Mouse (Mus musculus) neural tube, embryonic 15.5 days (tissue): ENCODE results near the gene 9130213A22Rik. TPM values are rescaled to one million over a fixed set of nuclear protein-coding genes. Genes with fewer than 3 reads are reported as not detected.

ENCODE experiments used
- ATAC-seq: fragments of 200-750 bp; cut with Nextera tagmentation; 2 replicates; pipeline ENCODE4 v1.8.0; 2017; ENCODE audit warnings: mild to moderate bottlenecking, moderate TSS enrichment, moderate library complexity; ENCODE audit not compliant: low FRiP score
- H3K27ac ChIP-seq: fragments of 300-500 bp; sonication (generic); replicated peaks from 2 replicates; pipeline ENCODE4 v1.5.1; 2015; ENCODE audit warnings: mild to moderate bottlenecking, inconsistent platforms
- H3K27me3 ChIP-seq: fragments of 300-500 bp; sonication (generic); replicated peaks from 2 replicates; pipeline ENCODE4 v1.6.1; 2015; ENCODE audit warnings: inconsistent platforms
- H3K36me3 ChIP-seq: fragments of 300-500 bp; sonication (generic); 2 replicates; pipeline ENCODE4 v1.6.1; 2015; ENCODE audit warnings: inconsistent platforms
- H3K4me1 ChIP-seq: fragments of 300-500 bp; sonication (generic); 2 replicates; pipeline ENCODE4 v1.6.1; 2015; ENCODE audit warnings: inconsistent platforms
- H3K4me2 ChIP-seq: fragments of 300-500 bp; sonication (generic); 2 replicates; pipeline ENCODE4 v1.6.1; 2015; ENCODE audit warnings: inconsistent platforms, mild to moderate bottlenecking, moderate library complexity
- H3K4me3 ChIP-seq: fragments of 300-500 bp; sonication (generic); replicated peaks from 2 replicates; pipeline ENCODE4 v1.5.1; 2015; ENCODE audit warnings: mild to moderate bottlenecking, inconsistent platforms
- H3K9ac ChIP-seq: fragments of 300-500 bp; sonication (generic); replicated peaks from 2 replicates; pipeline ENCODE4 v1.6.1; 2015; ENCODE audit warnings: mild to moderate bottlenecking, inconsistent platforms
- H3K9me3 ChIP-seq: fragments of 300-500 bp; sonication (generic); replicated peaks from 2 replicates; pipeline ENCODE4 v1.6.1; 2016; ENCODE audit warnings: inconsistent platforms
- WGBS: fragments of 180-500 bp; shearing (Covaris S2); methylation state at CpG from one replicate; pipeline ENCODE4 v1.1.7; 2015; ENCODE audit warnings: mixed read lengths; 5-methylcytosine and 5-hydroxymethylcytosine counted together
- polyA plus RNA-seq: library from polyadenylated mRNA; unstranded; fragments of >200 nt; fragmentation: Nextera tagmentation; extraction: Ambion mirVana; gene quantifications from 2 replicates; pipeline ENCODE4 v1.2.1, GENCODE M21; 2015

The 9130213A22Rik gene
- polyA plus RNA-seq, 1 experiment from 2014 or later, result 0.63 TPM

DNA sequence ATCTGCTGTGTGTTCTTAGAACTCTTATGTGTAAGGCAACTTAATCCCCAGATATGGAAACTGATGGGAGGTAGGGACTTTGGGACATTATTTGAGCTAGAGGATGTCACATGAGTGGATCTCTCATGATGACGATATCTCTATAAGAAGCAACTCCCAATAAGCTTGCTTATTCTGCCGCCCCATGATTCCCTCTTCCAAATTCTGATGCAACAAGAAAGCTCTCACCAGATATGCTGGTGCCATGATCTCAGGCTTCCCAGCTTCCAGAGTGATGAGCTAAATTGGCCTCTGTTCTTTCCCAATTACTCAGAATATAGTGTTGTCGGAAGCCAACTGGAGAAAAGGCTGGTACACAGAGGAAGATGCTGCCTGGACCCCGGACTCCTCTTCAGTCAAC, 10.5 kb downstream of the 9130213A22Rik start:
- H3K4me3 ChIP-seq, result peak overlapping the region; percentile 4; the same call in 1 of the 2 replicates

GRCm38 (mm10) chr11:69111051-69111810, 11.2 kb downstream of the 9130213A22Rik start:
- Histone ChIP-seq H3K27me3 (peaks cover 12% of the 10 kb centered on the region), H3K9ac (peak overlapping the region; percentile 31; the same call in 1 of the 2 replicates), H3K9me3 (no peaks in the 10 kb centered on the region), H3K27ac (peak overlapping the region; percentile 60; the same call in 1 of the 2 replicates), H3K36me3 (peaks cover 31% of the 10 kb centered on the region), H3K4me3 (peak overlapping the region; percentile 41), H3K4me1 (peaks cover 10% of the 10 kb centered on the region), H3K4me2 (peak overlapping the region; percentile 56)
- ATAC-seq, result no peak; the same call in 1 of the 2 replicates
- WGBS, result 7% methylated on average over 21 of the region's 21 CpGs

More for the DNA sequence above, 10.5 kb downstream of the 9130213A22Rik start:
- H3K27me3 ChIP-seq, result peaks cover 12% of the 10 kb centered on the region
- no peaks in the 10 kb centered on the region for H3K9me3 ChIP-seq
- 58% methylated on average over 4 of the region's 4 CpGs for WGBS
- peak overlapping the region; percentile 56 for H3K4me2 ChIP-seq
- peaks cover 27% of the 10 kb centered on the region for H3K36me3 ChIP-seq
- no peak for ATAC-seq
- H3K9ac ChIP-seq, result 0 out of 2 replicates have a peak overlapping the region, but pooled peaks have one; percentile 34
- no peak overlapping the region for H3K27ac ChIP-seq
- peaks cover 14% of the 10 kb centered on the region for H3K4me1 ChIP-seq

- peaks cover 10% of the 10 kb centered on the region for H3K4me1 ChIP-seq
- H3K27me3 ChIP-seq, result peaks cover 8% of the 10 kb centered on the region; the same call in 1 of the 2 replicates
- peak overlapping the region; percentile 56 for H3K4me2 ChIP-seq
- H3K9ac ChIP-seq, result peak overlapping the region; percentile 39
- peaks cover 39% of the 10 kb centered on the region for H3K36me3 ChIP-seq
- 1% methylated on average over 30 of the region's 30 CpGs for WGBS
- H3K4me3 ChIP-seq, result peak overlapping the region; percentile 41
- no peaks in the 10 kb centered on the region for H3K9me3 ChIP-seq
- peak overlapping the region; percentile 60 for H3K27ac ChIP-seq
- peak; percentile 76 for ATAC-seq
These were observed 11.9 kb downstream of the 9130213A22Rik start for GRCm38 (mm10) chr11:69110319-69111046.

DNA sequence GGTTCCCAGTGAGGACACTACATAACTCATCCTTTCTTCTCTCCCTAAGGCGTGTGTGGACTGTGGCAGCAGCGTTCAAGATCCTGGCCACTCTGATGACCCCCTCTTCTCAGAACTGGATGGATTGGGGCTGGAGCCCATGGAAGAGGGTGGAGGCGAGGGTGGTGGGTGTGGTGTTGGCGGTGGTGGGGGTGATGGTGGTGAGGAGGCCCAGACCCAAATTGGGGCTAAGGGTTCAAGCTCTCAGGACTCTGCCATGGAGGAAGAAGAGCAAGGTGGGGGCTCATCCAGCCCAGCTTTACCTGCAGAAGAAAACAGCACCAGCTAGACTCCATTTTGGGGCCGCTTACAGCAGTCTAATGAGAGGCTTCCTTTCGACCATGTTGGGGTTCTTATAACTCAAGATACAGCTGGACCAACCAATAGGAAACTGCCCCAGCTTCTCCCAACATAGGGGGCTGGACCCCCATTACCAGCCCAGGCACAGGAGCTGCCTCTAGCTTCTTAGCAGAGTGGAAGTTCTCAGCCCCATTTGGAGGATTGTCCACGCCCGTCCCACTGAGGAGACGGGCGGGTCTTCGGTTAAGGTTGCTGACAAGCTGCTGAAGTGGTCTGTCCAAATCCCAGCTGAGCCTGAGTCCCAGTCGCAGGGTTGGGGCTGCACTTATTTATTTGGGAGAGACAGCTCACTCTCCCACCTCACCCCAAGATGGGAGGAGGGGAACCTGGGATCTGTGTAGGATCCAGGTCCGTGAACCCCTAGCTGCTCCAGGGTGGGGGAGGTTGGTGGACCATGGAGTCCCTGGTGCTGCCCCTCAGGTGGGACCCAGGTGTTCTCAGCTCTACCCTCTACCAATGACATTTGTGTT, 13.1 kb downstream of the 9130213A22Rik start:
- Histone ChIP-seq H3K27me3 (peaks cover 6% of the 10 kb centered on the region; the same call in 1 of the 2 replicates), H3K4me2 (no peak overlapping the region), H3K9me3 (no peaks in the 10 kb centered on the region), H3K4me1 (peaks cover 10% of the 10 kb centered on the region), H3K27ac (no peak overlapping the region), H3K36me3 (peaks cover 50% of the 10 kb centered on the region), H3K9ac (no peak overlapping the region), H3K4me3 (no peak overlapping the region)
- no peak for ATAC-seq
- WGBS, result 87% methylated on average over 13 of the region's 13 CpGs

DNA sequence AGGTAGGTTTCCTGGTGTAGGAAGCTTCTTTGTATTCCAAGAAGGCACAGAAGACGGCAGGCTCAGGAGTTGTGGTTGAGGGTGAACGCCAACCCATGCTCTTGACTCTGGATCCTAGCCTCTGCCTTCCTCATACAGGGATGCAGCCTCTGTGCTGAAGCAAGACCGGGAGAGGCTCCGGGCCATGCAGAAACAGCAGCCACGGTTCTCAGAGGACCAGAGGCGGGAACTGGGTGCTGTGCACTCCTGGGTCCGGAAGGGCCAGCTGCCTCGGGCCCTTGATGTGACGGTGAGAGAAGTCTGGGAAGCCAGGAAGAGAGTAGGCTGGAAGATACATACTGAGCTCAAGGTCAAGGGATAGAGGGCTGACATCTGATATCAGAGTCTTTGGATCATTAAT, 14.2 kb downstream of the 9130213A22Rik start:
- Histone ChIP-seq H3K4me1 (peaks cover 10% of the 10 kb centered on the region), H3K9ac (no peak overlapping the region), H3K36me3 (peaks cover 61% of the 10 kb centered on the region), H3K4me2 (no peak overlapping the region), H3K4me3 (no peak overlapping the region), H3K9me3 (no peaks in the 10 kb centered on the region), H3K27me3 (0 out of 2 replicates have a peak, but pooled peaks cover 1% of the 10 kb centered on the region), H3K27ac (no peak overlapping the region)
- ATAC-seq, result no peak
- WGBS, result 97% methylated on average over 9 of the region's 9 CpGs

DNA sequence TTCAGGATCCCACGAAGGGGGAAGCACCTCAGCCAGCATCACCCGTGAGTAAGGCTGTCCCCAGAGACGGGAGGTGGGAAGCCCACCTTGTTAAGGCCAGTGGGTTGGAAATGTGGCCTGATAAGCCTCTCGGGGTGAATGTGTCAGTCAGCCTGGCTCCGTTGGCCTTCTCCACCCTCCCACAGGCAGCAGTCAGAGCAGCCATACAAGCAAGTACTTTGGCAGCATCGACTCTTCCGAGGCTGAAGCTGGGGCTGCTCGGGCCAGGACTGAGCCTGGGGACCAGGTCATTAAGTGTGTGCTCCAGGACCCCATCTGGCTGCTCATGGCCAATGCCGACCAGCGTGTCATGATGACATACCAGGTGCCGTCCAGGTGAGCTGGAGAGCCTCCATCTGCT, 14.7 kb downstream of the 9130213A22Rik start:
- 89% methylated on average over 11 of the region's 11 CpGs for WGBS
- Histone ChIP-seq H3K4me3 (no peak overlapping the region), H3K4me1 (peaks cover 10% of the 10 kb centered on the region), H3K27ac (no peak overlapping the region), H3K9me3 (no peaks in the 10 kb centered on the region), H3K27me3 (no peaks in the 10 kb centered on the region), H3K36me3 (peaks cover 66% of the 10 kb centered on the region), H3K4me2 (no peak overlapping the region), H3K9ac (no peak overlapping the region)
- no peak for ATAC-seq

GRCm38 (mm10) chr11:69106842-69107241, 15.5 kb downstream of the 9130213A22Rik start:
- no peak for ATAC-seq
- Histone ChIP-seq H3K4me2 (no peak overlapping the region), H3K9me3 (no peaks in the 10 kb centered on the region), H3K27ac (no peak overlapping the region), H3K36me3 (peaks cover 75% of the 10 kb centered on the region), H3K4me3 (no peak overlapping the region), H3K27me3 (no peaks in the 10 kb centered on the region), H3K4me1 (peaks cover 8% of the 10 kb centered on the region), H3K9ac (no peak overlapping the region)
- WGBS, result 82% methylated on average over 11 of the region's 11 CpGs

GRCm38 (mm10) chr11:69106299-69106698, 16.1 kb downstream of the 9130213A22Rik start:
- no peak overlapping the region for H3K9ac ChIP-seq
- no peak overlapping the region for H3K27ac ChIP-seq
- 93% methylated on average over 9 of the region's 11 CpGs for WGBS
- ATAC-seq, result no peak
- no peaks in the 10 kb centered on the region for H3K27me3 ChIP-seq
- H3K9me3 ChIP-seq, result no peaks in the 10 kb centered on the region
- no peak overlapping the region for H3K4me3 ChIP-seq
- no peak overlapping the region for H3K4me2 ChIP-seq
- peaks cover 2% of the 10 kb centered on the region for H3K4me1 ChIP-seq
- peaks cover 78% of the 10 kb centered on the region for H3K36me3 ChIP-seq

DNA sequence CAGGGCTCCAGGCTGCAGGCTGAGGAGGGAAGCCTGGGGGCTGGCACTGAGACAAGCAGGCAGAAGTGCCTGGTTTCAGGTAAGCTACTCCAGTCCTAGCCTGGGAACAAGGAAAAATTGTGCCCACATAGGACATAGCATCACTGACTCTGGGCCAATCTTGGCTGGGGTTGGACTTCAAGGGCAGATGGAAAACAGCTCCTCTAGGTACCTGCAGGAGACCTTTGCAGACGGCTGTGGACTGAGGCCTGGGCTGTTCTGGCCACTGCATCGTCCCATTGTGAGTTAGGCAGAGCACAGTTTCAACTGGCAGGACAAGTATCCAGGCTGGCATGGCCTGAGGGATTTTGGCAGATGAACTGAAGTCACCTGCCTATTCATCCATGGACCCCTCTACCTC, 16.6 kb downstream of the 9130213A22Rik start:
- WGBS, result 94% methylated on average over 2 of the region's 2 CpGs
- Histone ChIP-seq H3K4me1 (peaks cover 5% of the 10 kb centered on the region), H3K4me2 (no peak overlapping the region), H3K27ac (no peak overlapping the region), H3K9ac (no peak overlapping the region), H3K9me3 (no peaks in the 10 kb centered on the region), H3K27me3 (no peaks in the 10 kb centered on the region), H3K36me3 (peaks cover 83% of the 10 kb centered on the region), H3K4me3 (no peak overlapping the region)
- no peak for ATAC-seq

DNA sequence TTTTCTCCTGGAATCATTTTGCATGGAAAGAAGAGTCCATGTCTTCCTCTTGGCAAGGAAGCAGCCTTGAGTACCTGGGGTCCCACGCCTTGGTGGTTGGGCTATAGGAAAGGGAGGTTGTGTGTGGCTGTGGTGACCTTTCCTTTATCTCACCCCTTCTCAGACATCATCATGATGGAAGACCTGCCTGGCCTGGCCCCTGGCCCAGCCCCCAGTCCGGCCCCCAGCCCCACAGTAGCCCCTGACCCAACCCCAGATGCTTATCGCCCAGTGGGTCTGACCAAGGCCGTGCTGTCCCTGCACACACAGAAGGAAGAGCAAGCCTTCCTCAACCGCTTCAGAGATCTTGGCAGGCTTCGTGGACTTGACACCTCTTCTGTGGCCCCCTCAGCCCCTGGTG, 17.2 kb downstream of the 9130213A22Rik start:
- no peaks in the 10 kb centered on the region for H3K9me3 ChIP-seq
- H3K9ac ChIP-seq, result no peak overlapping the region
- ATAC-seq, result no peak
- WGBS, result 91% methylated on average over 6 of the region's 6 CpGs
- no peak overlapping the region for H3K4me2 ChIP-seq
- peaks cover 11% of the 10 kb centered on the region for H3K4me1 ChIP-seq
- H3K27ac ChIP-seq, result no peak overlapping the region
- peaks cover 85% of the 10 kb centered on the region for H3K36me3 ChIP-seq
- no peaks in the 10 kb centered on the region for H3K27me3 ChIP-seq
- H3K4me3 ChIP-seq, result no peak overlapping the region

DNA sequence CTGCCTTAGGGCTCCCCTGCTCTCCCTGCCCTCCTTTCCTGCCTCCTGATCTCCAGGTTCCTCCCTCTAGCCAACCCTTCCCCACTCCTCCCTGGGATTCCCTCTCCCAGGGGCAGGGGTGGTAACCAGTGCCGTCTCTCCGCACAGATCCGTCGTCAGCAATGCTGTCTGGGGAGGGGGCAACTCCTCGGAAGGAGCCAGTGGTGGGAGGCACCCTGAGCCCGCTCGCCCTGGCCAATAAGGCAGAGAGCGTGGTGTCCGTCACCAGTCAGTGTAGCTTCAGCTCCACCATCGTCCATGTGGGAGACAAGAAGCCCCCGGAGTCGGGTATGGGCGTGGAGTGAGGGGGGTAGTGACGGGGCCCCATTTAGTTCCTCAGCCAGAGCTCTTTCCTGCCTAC, 17.9 kb downstream of the 9130213A22Rik start:
- H3K27ac ChIP-seq, result no peak overlapping the region
- H3K27me3 ChIP-seq, result no peaks in the 10 kb centered on the region
- ATAC-seq, result no peak
- H3K9me3 ChIP-seq, result no peaks in the 10 kb centered on the region
- H3K9ac ChIP-seq, result no peak overlapping the region
- no peak overlapping the region for H3K4me2 ChIP-seq
- H3K4me3 ChIP-seq, result no peak overlapping the region
- peaks cover 84% of the 10 kb centered on the region for H3K36me3 ChIP-seq
- peaks cover 18% of the 10 kb centered on the region for H3K4me1 ChIP-seq
- 92% methylated on average over 14 of the region's 14 CpGs for WGBS
